Mouse (Mus musculus) duodenum, adult 2 months (tissue): ENCODE measurements around the gene Kcnk1. TPM values are rescaled to one million over a fixed set of nuclear protein-coding genes. Genes with fewer than 3 reads are reported as not detected.

Experiments
- polyA plus RNA-seq: library from polyadenylated mRNA; depleted of rRNA; stranded (reverse); fragments of >200 nt; gene quantifications from 2 replicates; pipeline ENCODE4 v1.2.3, GENCODE M21; 2012; ENCODE audit warnings: low replicate concordance; rRNA removed

Kcnk1 gene
- polyA plus RNA-seq: 25.7 and 57.1 TPM in 2 replicates

GRCm38 (mm10) chr8:125995101-125995986 lies at the start of gene Kcnk1:
Gene Kcnk1 (plus strand): TSS chr8:125995170.

Other genes starting within 250 kb of the Kcnk1 start
- gene Pcnx2, start 96.9 kb upstream of the Kcnk1 start, polyA plus RNA-seq: 0.14 TPM in 2 replicates
- 8.8 and 12.9 TPM in 2 replicates for gene Map3k21, start 84.7 kb upstream of the Kcnk1 start, polyA plus RNA-seq